In genomic region chr15:5240360-5240759, GRCm38 (mm10) we compare ENCODE assay signal across 12 mouse cellular contexts. TPM values are rescaled to one million over a fixed set of nuclear protein-coding genes. Genes with fewer than 3 reads are reported as not detected.
DNase-seq lines count a peak whose midpoint lies in the region; ATAC-seq and TF ChIP-seq lines count a peak whose summit lies in the region.
"Had no signal": no experiment of that assay in that cellular context is flagged by ENCODE, and none has a peak within 500 bp of the region (broad histone marks: within the 10 kb centered on the region; RNA-seq: fewer than 3 reads in every experiment).

No protein-coding gene starts in this region.

- H3K4me2 ChIP-seq in kidney, embryonic 15.5 days = peak overlapping the region; percentile 99
- peak overlapping the region; percentile 100 for H3K4me2 ChIP-seq in embryonic facial prominence, embryonic 14.5 days (ENCODE audit: low read depth, low read length)
- H3K4me2 ChIP-seq: forebrain, embryonic 15.5 days had no signal

- no peak for TF ChIP-seq CTCF in left cerebral cortex, adult 2 months (IDR thresholded peaks at IDR 0.05)

- 54% methylated on average over 6 of the region's 6 CpGs for WGBS in kidney, embryonic 15.5 days
- 66% methylated on average over 6 of the region's 6 CpGs for WGBS in embryonic facial prominence, embryonic 14.5 days

- H3K4me1 ChIP-seq in kidney, embryonic 15.5 days = peaks cover 55% of the 10 kb centered on the region
- H3K4me1 ChIP-seq in embryonic facial prominence, embryonic 14.5 days (ENCODE audit: control insufficient read depth, insufficient read depth, low read length) = peaks cover 16% of the 10 kb centered on the region; the same call in 1 of the 2 replicates

- H3K27ac ChIP-seq in kidney, embryonic 15.5 days = no peak overlapping the region
- H3K27ac ChIP-seq in embryonic facial prominence, embryonic 14.5 days (replicated peaks; ENCODE audit: low read depth, low read length) = no peak overlapping the region
- H3K27ac ChIP-seq in left cerebral cortex, adult 2 months = no peak overlapping the region
- H3K27ac ChIP-seq: forebrain, embryonic 15.5 days had no signal

- intact Hi-C loops in left cerebral cortex, adult 2 months (cut with DNase I) = no loop called here

- peak; percentile 33 for DNase-seq in CD4-positive, CD25-positive, alpha-beta regulatory T cell, adult 2 months (ENCODE audit: low read depth, low spot score)
- DNase-seq in kidney, adult 11 months = no peak
- DNase-seq in embryonic facial prominence, embryonic 14.5 days (ENCODE audit: low spot score) = no peak
- DNase-seq in naive thymus-derived CD4-positive, alpha-beta T cell, adult 2 months (ENCODE audit: low read depth) = peak; percentile 31
- no peak for DNase-seq in adrenal gland, postnatal 14 days
- DNase-seq in left cerebral cortex, adult 2 months (ENCODE audit: extremely low spot score in 1 of 2, low spot score in 2 of 2) = no peak
- DNase-seq: layer of hippocampus, postnatal 36 days; lung, postnatal 14 days; right cerebral cortex, postnatal 4 days had no signal

- no peaks in the 10 kb centered on the region for H3K9me3 ChIP-seq in kidney, embryonic 15.5 days (replicated peaks)
- no peaks in the 10 kb centered on the region for H3K9me3 ChIP-seq in embryonic facial prominence, embryonic 14.5 days (ENCODE audit: control insufficient read depth, low read length)
- H3K9me3 ChIP-seq: forebrain, embryonic 15.5 days had no signal

- H3K9ac ChIP-seq in kidney, embryonic 15.5 days = no peak overlapping the region
- peak overlapping the region; percentile 0; the same call in 1 of the 2 replicates for H3K9ac ChIP-seq in embryonic facial prominence, embryonic 14.5 days (ENCODE audit: low read depth, low read length)
- H3K9ac ChIP-seq: forebrain, embryonic 15.5 days had no signal

- peak overlapping the region; percentile 60; the same call in 1 of the 2 replicates for H3K4me3 ChIP-seq in kidney, embryonic 15.5 days (replicated peaks)
- H3K4me3 ChIP-seq in embryonic facial prominence, embryonic 14.5 days (ENCODE audit: low read depth, low read length) = peak overlapping the region; percentile 14; the same call in 1 of the 2 replicates
- H3K4me3 ChIP-seq in left cerebral cortex, adult 2 months = no peak overlapping the region
- H3K4me3 ChIP-seq: forebrain, embryonic 15.5 days had no signal

- ATAC-seq in CD4-positive, CD25-positive, alpha-beta regulatory T cell, adult 4 months = no peak
- no peak for ATAC-seq in kidney, embryonic 15.5 days (replicated peaks; ENCODE audit: low FRiP score)
- ATAC-seq in embryonic facial prominence, embryonic 14.5 days (ENCODE audit: low read depth) = no peak
- ATAC-seq: forebrain, embryonic 15.5 days had no signal

- H3K27me3 ChIP-seq in kidney, embryonic 15.5 days = peaks cover 23% of the 10 kb centered on the region
- peaks cover 41% of the 10 kb centered on the region for H3K27me3 ChIP-seq in embryonic facial prominence, embryonic 14.5 days (replicated peaks; ENCODE audit: control insufficient read depth, insufficient read depth, low read length)

- H3K36me3 ChIP-seq in kidney, embryonic 15.5 days = no peaks in the 10 kb centered on the region
- H3K36me3 ChIP-seq in embryonic facial prominence, embryonic 14.5 days (ENCODE audit: control insufficient read depth, insufficient read depth, low read length) = no peaks in the 10 kb centered on the region
- H3K36me3 ChIP-seq: forebrain, embryonic 15.5 days had no signal

RNA-seq across cellular contexts. Expression of gene Ptger4, which starts 3.6 kb away (rescaled TPM):
- 10 to 100 TPM; 23.6 to 26.3 TPM for polyA plus RNA-seq in CD4-positive, CD25-positive, alpha-beta regulatory T cell, adult 4 months (2017; shearing (Covaris generic))
- polyA plus RNA-seq in kidney, embryonic 15.5 days (2015; fragmentation: Nextera tagmentation; extraction: Ambion mirVana) = 4.2 and 5.2 TPM in 2 replicates
- 3.4 and 5.1 TPM in 2 replicates for polyA plus RNA-seq in embryonic facial prominence, embryonic 14.5 days (2014; fragmentation: Nextera tagmentation; extraction: Ambion mirVana)
- total RNA-seq in adrenal gland, postnatal 14 days (2021) = 4.0 and 5.6 TPM in 2 replicates
- 1 to 10 TPM; 1.1 to 1.2 TPM for total RNA-seq in left cerebral cortex, adult 2 months (2021)

RNA-seq across cellular contexts. Expression of gene Ttc33, which starts 55.0 kb away (rescaled TPM):
- 10 to 100 TPM; 59.2 to 71.1 TPM for polyA plus RNA-seq in CD4-positive, CD25-positive, alpha-beta regulatory T cell, adult 4 months (2017; shearing (Covaris generic))
- polyA plus RNA-seq in kidney, embryonic 15.5 days (2015; fragmentation: Nextera tagmentation; extraction: Ambion mirVana) = 45.1 and 45.2 TPM in 2 replicates
- polyA plus RNA-seq in embryonic facial prominence, embryonic 14.5 days (2014; fragmentation: Nextera tagmentation; extraction: Ambion mirVana) = 39.3 and 41.9 TPM in 2 replicates
- total RNA-seq in adrenal gland, postnatal 14 days (2021) = 53.1 and 54.6 TPM in 2 replicates
- 10 to 100 TPM; 90.7 to 95.1 TPM for total RNA-seq in left cerebral cortex, adult 2 months (2021)

Comparison
In these comparisons a context has a peak if more than half of its experiments do, and no peak if none do; other contexts are left out.
1. DNase-seq: peak in CD4-positive, CD25-positive, alpha-beta regulatory T cell, adult 2 months (single experiment) and naive thymus-derived CD4-positive, alpha-beta T cell, adult 2 months (single experiment); none in kidney, adult 11 months (single experiment), embryonic facial prominence, embryonic 14.5 days (single experiment), adrenal gland, postnatal 14 days (single experiment) and left cerebral cortex, adult 2 months (0 of 2).